Mouse (Mus musculus): ENCODE data around the gene Fign. TPM values are rescaled to one million over a fixed set of nuclear protein-coding genes. Genes with fewer than 3 reads are reported as not detected.

The Fign gene
- total and polyA plus RNA-seq, 3 experiments = not detected

DNA sequence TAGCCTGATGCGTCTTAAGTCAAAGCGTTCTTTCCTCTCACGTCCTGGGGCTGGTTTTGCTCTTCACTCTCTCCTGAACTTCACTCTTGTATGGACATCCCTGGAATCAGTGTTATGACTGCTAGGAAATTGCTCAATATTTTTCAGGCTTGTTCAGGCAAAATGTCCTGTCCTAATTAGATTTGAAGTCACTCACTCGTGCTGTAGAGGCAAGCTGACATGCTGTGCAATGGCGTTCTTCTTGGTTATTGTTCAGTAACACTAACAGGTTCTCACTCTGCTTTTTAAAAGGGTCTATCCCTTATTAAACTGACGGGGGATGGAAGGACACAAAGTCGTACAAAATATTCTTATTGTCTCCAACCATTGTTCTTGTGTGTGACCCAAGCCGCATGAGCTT, 10.2 kb upstream of the Fign start:
- Histone ChIP-seq H3K9ac (ENCODE audit: insufficient read depth, low read depth) (no peak overlapping the region), H3K27me3 (replicated peaks) (no peaks in the 10 kb centered on the region), H3K4me2 (ENCODE audit: insufficient read depth, low read depth, poor library complexity, severe bottlenecking) (no peak overlapping the region), H3K27ac (ENCODE audit: insufficient read depth, low read depth) (no peak overlapping the region), H3K79me2 (replicated peaks; ENCODE audit: control insufficient read depth, extremely low read depth, insufficient read depth, poor library complexity, severe bottlenecking) (no peaks in the 10 kb centered on the region), H3K36me3 (replicated peaks in 1 of 2; ENCODE audit: control insufficient read depth in 1 of 2, insufficient read depth in 1 of 2, low read length in 1 of 2) (no peaks in the 10 kb centered on the region), H3K9me3 (replicated peaks; ENCODE audit: low read length) (peaks cover 24% of the 10 kb centered on the region), H3K4me1 (ENCODE audit: control insufficient read depth in 1 of 2, insufficient read depth in 2 of 2) (no peaks in the 10 kb centered on the region), H3K4me3 (replicated peaks in 1 of 3; ENCODE audit: low read depth in 2 of 3, low read length in 2 of 3, poor library complexity in 1 of 3) (no peak overlapping the region)
- in situ Hi-C loops (cut with MboI; ENCODE audit: low pct_ligation_motif_present, low pct_unique_long_range_greater_than_20kb, low sequenced_read_pairs) = no loop called here
- no peak for DNase-seq (ENCODE audit: extremely low read depth)
- TF ChIP-seq ZNF384 (IDR thresholded peaks at IDR 0.05; ENCODE audit: low read depth, low read length) = no peak
- no peak for TF ChIP-seq EP300 (IDR thresholded peaks at IDR 0.05; ENCODE audit: low read length)
- TF ChIP-seq TBP (conservative IDR thresholded peaks at IDR 0.05; ENCODE audit: low read depth, low read length) = no peak
- no peak for TF ChIP-seq CHD2 (IDR thresholded peaks at IDR 0.05; ENCODE audit: low read length)
- no peak for TF ChIP-seq ZC3H11A (IDR thresholded peaks at IDR 0.05; ENCODE audit: low read depth, low read length)
- no peak for TF ChIP-seq USF1 (IDR thresholded peaks at IDR 0.05; ENCODE audit: low read depth, low read length)
- no peak for TF ChIP-seq JUN (IDR thresholded peaks at IDR 0.05; ENCODE audit: insufficient read depth, low read depth, low read length)
- TF ChIP-seq SIN3A (IDR thresholded peaks at IDR 0.05; ENCODE audit: low read length) = no peak
- TF ChIP-seq KAT2A (IDR thresholded peaks at IDR 0.05; ENCODE audit: insufficient replicate concordance, low read length) = no peak
- TF ChIP-seq NRF1 (IDR thresholded peaks at IDR 0.05; ENCODE audit: low read depth, low read length) = no peak
- no peak for TF ChIP-seq CHD1 (IDR thresholded peaks at IDR 0.05; ENCODE audit: low read depth, low read length)
- TF ChIP-seq MXI1 (IDR thresholded peaks at IDR 0.05; ENCODE audit: low read depth, low read length) = no peak
- no peak for TF ChIP-seq GABPA (IDR thresholded peaks at IDR 0.05; ENCODE audit: insufficient replicate concordance, low read depth, low read length)
- TF ChIP-seq ZMIZ1 (IDR thresholded peaks at IDR 0.05; ENCODE audit: low read depth, low read length) = no peak
- TF ChIP-seq USF2 (conservative IDR thresholded peaks at IDR 0.05; ENCODE audit: low read depth, low read length) = no peak
- TF ChIP-seq ETS1 (conservative IDR thresholded peaks at IDR 0.05; ENCODE audit: low read depth, low read length) = no peak
- dilution Hi-C loops (cut with MboI; ENCODE audit: extremely low pct_ligation_motif_present, extremely low pct_unique_long_range_greater_than_20kb, low sequenced_read_pairs) = no loop called here

GRCm38 (mm10) chr2:64098618-64099320, 931 bp upstream of the Fign start:
- Histone ChIP-seq H3K27me3 (replicated peaks) (no peaks in the 10 kb centered on the region), H3K9ac (ENCODE audit: insufficient read depth, low read depth) (no peak overlapping the region), H3K4me3 (replicated peaks in 1 of 3; ENCODE audit: low read depth in 2 of 3, low read length in 2 of 3, poor library complexity in 1 of 3) (no peak overlapping the region), H3K27ac (ENCODE audit: insufficient read depth, low read depth) (no peak overlapping the region), H3K4me2 (ENCODE audit: insufficient read depth, low read depth, poor library complexity, severe bottlenecking) (no peak overlapping the region), H3K36me3 (replicated peaks in 1 of 2; ENCODE audit: control insufficient read depth in 1 of 2, insufficient read depth in 1 of 2, low read length in 1 of 2) (no peaks in the 10 kb centered on the region), H3K9me3 (replicated peaks; ENCODE audit: low read length) (peaks cover 29% of the 10 kb centered on the region), H3K4me1 (ENCODE audit: control insufficient read depth in 1 of 2, insufficient read depth in 2 of 2) (no peaks in the 10 kb centered on the region), H3K79me2 (replicated peaks; ENCODE audit: control insufficient read depth, extremely low read depth, insufficient read depth, poor library complexity, severe bottlenecking) (no peaks in the 10 kb centered on the region)
- in situ Hi-C loops (cut with MboI; ENCODE audit: low pct_ligation_motif_present, low pct_unique_long_range_greater_than_20kb, low sequenced_read_pairs) = no loop called here
- DNase-seq (ENCODE audit: extremely low read depth) = no peak
- dilution Hi-C loops (cut with MboI; ENCODE audit: extremely low pct_ligation_motif_present, extremely low pct_unique_long_range_greater_than_20kb, low sequenced_read_pairs) = no loop called here
- no peak for TF ChIP-seq RAD21 (IDR thresholded peaks at IDR 0.05; ENCODE audit: low read depth, low read length)
- no peak for TF ChIP-seq ZNF384 (IDR thresholded peaks at IDR 0.05; ENCODE audit: low read depth, low read length)
- no peak for TF ChIP-seq SMC3 (IDR thresholded peaks at IDR 0.05; ENCODE audit: low read depth, low read length)
- no peak for TF ChIP-seq MAZ (IDR thresholded peaks at IDR 0.05; ENCODE audit: low read depth, low read length)
- no peak for TF ChIP-seq ETS1 (conservative IDR thresholded peaks at IDR 0.05; ENCODE audit: low read depth, low read length)
- no peak for TF ChIP-seq E2F4 (IDR thresholded peaks at IDR 0.05; ENCODE audit: insufficient replicate concordance, low read depth, low read length)
- TF ChIP-seq UBTF (IDR thresholded peaks at IDR 0.05; ENCODE audit: low read depth, low read length) = no peak
- TF ChIP-seq ZKSCAN1 (IDR thresholded peaks at IDR 0.05; ENCODE audit: borderline replicate concordance, low read depth, low read length) = no peak
- TF ChIP-seq MAFK (IDR thresholded peaks at IDR 0.05; ENCODE audit: insufficient replicate concordance, low read length) = no peak
- no peak for TF ChIP-seq ZC3H11A (IDR thresholded peaks at IDR 0.05; ENCODE audit: low read depth, low read length)
- no peak for TF ChIP-seq BHLHE40 (IDR thresholded peaks at IDR 0.05; ENCODE audit: low read depth, low read length)
- no peak for TF ChIP-seq IRF4 (IDR thresholded peaks at IDR 0.05; ENCODE audit: low read depth, low read length)
- no peak for TF ChIP-seq MYC (IDR thresholded peaks at IDR 0.05; ENCODE audit: low read depth, low read length)
- no peak for TF ChIP-seq MXI1 (IDR thresholded peaks at IDR 0.05; ENCODE audit: low read depth, low read length)
- no peak for TF ChIP-seq POLR2A (IDR thresholded peaks at IDR 0.05; ENCODE audit: low read depth, low read length)
- no peak for TF ChIP-seq ELF1 (IDR thresholded peaks at IDR 0.05; ENCODE audit: low read depth, low read length)

Data from CH12.LX (cell line).